Mouse (Mus musculus): ENCODE measurements around the gene Gm45233. TPM values are rescaled to one million over a fixed set of nuclear protein-coding genes. Genes with fewer than 3 reads are reported as not detected.
A peak's percentile ranks its signal among the peaks of the same experiment; 100 is the strongest.

Gene Gm45233
- polyA plus RNA-seq, 1 experiment from 2014 or later, result not detected

GRCm38 (mm10) chr7:43443126-43443916 is 607 bp upstream of the Gm45233 start:
- ATAC-seq (ENCODE audit: low FRiP score, low TSS enrichment), result peak; percentile 95
- peak overlapping the region; percentile 94 for H3K4me2 ChIP-seq (replicated peaks; ENCODE audit: low read depth, low read length)
- no peaks in the 10 kb centered on the region for H3K9me3 ChIP-seq (ENCODE audit: low read length)
- under 1% methylated on average over 36 of the region's 36 CpGs for WGBS
- peak overlapping the region; percentile 78 for H3K9ac ChIP-seq (replicated peaks; ENCODE audit: low read length)
- no peaks in the 10 kb centered on the region for H3K27me3 ChIP-seq (ENCODE audit: insufficient read depth, low read length)
- peak overlapping the region; percentile 100 for H3K27ac ChIP-seq (ENCODE audit: low read length)
- peak overlapping the region; percentile 72 for H3K4me3 ChIP-seq (ENCODE audit: low read length)
- peaks cover 20% of the 10 kb centered on the region for H3K4me1 ChIP-seq (ENCODE audit: insufficient read depth, low read length)
- H3K36me3 ChIP-seq (ENCODE audit: insufficient read depth, low read length), result 0 out of 2 replicates have a peak, but pooled peaks cover 3% of the 10 kb centered on the region

GRCm38 (mm10) chr7:43447801-43448200 is 3.9 kb downstream of the Gm45233 start:
- H3K36me3 ChIP-seq (ENCODE audit: insufficient read depth, low read length), result peaks cover 14% of the 10 kb centered on the region
- H3K9ac ChIP-seq (replicated peaks; ENCODE audit: low read length), result no peak overlapping the region
- no peak for ATAC-seq (ENCODE audit: low FRiP score, low TSS enrichment)
- H3K4me3 ChIP-seq (ENCODE audit: low read length), result no peak overlapping the region
- H3K4me1 ChIP-seq (ENCODE audit: insufficient read depth, low read length), result peaks cover 14% of the 10 kb centered on the region
- no peaks in the 10 kb centered on the region for H3K27me3 ChIP-seq (ENCODE audit: insufficient read depth, low read length)
- H3K9me3 ChIP-seq (ENCODE audit: low read length), result no peaks in the 10 kb centered on the region
- no peak overlapping the region for H3K4me2 ChIP-seq (replicated peaks; ENCODE audit: low read depth, low read length)
- H3K27ac ChIP-seq (ENCODE audit: low read length), result no peak overlapping the region
- 83% methylated on average over 4 of the region's 4 CpGs for WGBS

GRCm38 (mm10) chr7:43448246-43448645 is 4.3 kb downstream of the Gm45233 start:
- WGBS, result 87% methylated on average over 3 of the region's 3 CpGs
- Histone ChIP-seq H3K27me3 (ENCODE audit: insufficient read depth, low read length) (no peaks in the 10 kb centered on the region), H3K27ac (ENCODE audit: low read length) (no peak overlapping the region), H3K4me3 (ENCODE audit: low read length) (no peak overlapping the region), H3K9me3 (ENCODE audit: low read length) (no peaks in the 10 kb centered on the region), H3K4me2 (replicated peaks; ENCODE audit: low read depth, low read length) (no peak overlapping the region), H3K9ac (replicated peaks; ENCODE audit: low read length) (no peak overlapping the region), H3K4me1 (ENCODE audit: insufficient read depth, low read length) (peaks cover 11% of the 10 kb centered on the region), H3K36me3 (ENCODE audit: insufficient read depth, low read length) (peaks cover 19% of the 10 kb centered on the region)
- no peak for ATAC-seq (ENCODE audit: low FRiP score, low TSS enrichment)

GRCm38 (mm10) chr7:43449811-43450210 is 5.9 kb downstream of the Gm45233 start:
- Histone ChIP-seq H3K27me3 (ENCODE audit: insufficient read depth, low read length) (no peaks in the 10 kb centered on the region), H3K36me3 (ENCODE audit: insufficient read depth, low read length) (peaks cover 34% of the 10 kb centered on the region), H3K4me1 (ENCODE audit: insufficient read depth, low read length) (peaks cover 3% of the 10 kb centered on the region), H3K27ac (ENCODE audit: low read length) (no peak overlapping the region), H3K4me2 (replicated peaks; ENCODE audit: low read depth, low read length) (no peak overlapping the region), H3K9me3 (ENCODE audit: low read length) (no peaks in the 10 kb centered on the region), H3K9ac (replicated peaks; ENCODE audit: low read length) (no peak overlapping the region), H3K4me3 (ENCODE audit: low read length) (no peak overlapping the region)
- no peak for ATAC-seq (ENCODE audit: low FRiP score, low TSS enrichment)
- WGBS, result 94% methylated on average over 2 of the region's 2 CpGs

GRCm38 (mm10) chr7:43451726-43452125 is 7.8 kb downstream of the Gm45233 start:
- Histone ChIP-seq H3K9me3 (ENCODE audit: low read length) (no peaks in the 10 kb centered on the region), H3K9ac (replicated peaks; ENCODE audit: low read length) (no peak overlapping the region), H3K27me3 (ENCODE audit: insufficient read depth, low read length) (no peaks in the 10 kb centered on the region), H3K4me2 (replicated peaks; ENCODE audit: low read depth, low read length) (no peak overlapping the region), H3K36me3 (ENCODE audit: insufficient read depth, low read length) (peaks cover 53% of the 10 kb centered on the region), H3K4me3 (ENCODE audit: low read length) (no peak overlapping the region), H3K4me1 (ENCODE audit: insufficient read depth, low read length) (no peaks in the 10 kb centered on the region), H3K27ac (ENCODE audit: low read length) (no peak overlapping the region)
- no peak for ATAC-seq (ENCODE audit: low FRiP score, low TSS enrichment)
- 97% methylated on average over 11 of the region's 11 CpGs for WGBS

GRCm38 (mm10) chr7:43452609-43453008 is 8.7 kb downstream of the Gm45233 start:
- no peaks in the 10 kb centered on the region for H3K9me3 ChIP-seq (ENCODE audit: low read length)
- H3K27me3 ChIP-seq (ENCODE audit: insufficient read depth, low read length), result no peaks in the 10 kb centered on the region
- H3K4me2 ChIP-seq (replicated peaks; ENCODE audit: low read depth, low read length), result no peak overlapping the region
- no peak overlapping the region for H3K9ac ChIP-seq (replicated peaks; ENCODE audit: low read length)
- no peaks in the 10 kb centered on the region for H3K4me1 ChIP-seq (ENCODE audit: insufficient read depth, low read length)
- H3K4me3 ChIP-seq (ENCODE audit: low read length), result no peak overlapping the region
- H3K27ac ChIP-seq (ENCODE audit: low read length), result no peak overlapping the region
- H3K36me3 ChIP-seq (ENCODE audit: insufficient read depth, low read length), result peaks cover 59% of the 10 kb centered on the region
- WGBS, result 52% methylated on average over 4 of the region's 4 CpGs
- no peak for ATAC-seq (ENCODE audit: low FRiP score, low TSS enrichment)

- H3K36me3 ChIP-seq (ENCODE audit: insufficient read depth, low read length), result peaks cover 63% of the 10 kb centered on the region
- no peaks in the 10 kb centered on the region for H3K4me1 ChIP-seq (ENCODE audit: insufficient read depth, low read length)
- no peak for ATAC-seq (ENCODE audit: low FRiP score, low TSS enrichment)
- no peak overlapping the region for H3K27ac ChIP-seq (ENCODE audit: low read length)
- H3K27me3 ChIP-seq (ENCODE audit: insufficient read depth, low read length), result no peaks in the 10 kb centered on the region
- H3K4me3 ChIP-seq (ENCODE audit: low read length), result no peak overlapping the region
- no peaks in the 10 kb centered on the region for H3K9me3 ChIP-seq (ENCODE audit: low read length)
- no peak overlapping the region for H3K4me2 ChIP-seq (replicated peaks; ENCODE audit: low read depth, low read length)
- H3K9ac ChIP-seq (replicated peaks; ENCODE audit: low read length), result no peak overlapping the region
- WGBS, result 74% methylated on average over 14 of the region's 14 CpGs
These were observed 9.8 kb downstream of the Gm45233 start for GRCm38 (mm10) chr7:43453599-43454355.

- Histone ChIP-seq H3K27ac (ENCODE audit: low read length) (no peak overlapping the region), H3K27me3 (ENCODE audit: insufficient read depth, low read length) (no peaks in the 10 kb centered on the region), H3K4me2 (replicated peaks; ENCODE audit: low read depth, low read length) (no peak overlapping the region), H3K9me3 (ENCODE audit: low read length) (no peaks in the 10 kb centered on the region), H3K4me1 (ENCODE audit: insufficient read depth, low read length) (no peaks in the 10 kb centered on the region), H3K9ac (replicated peaks; ENCODE audit: low read length) (no peak overlapping the region), H3K36me3 (ENCODE audit: insufficient read depth, low read length) (peaks cover 63% of the 10 kb centered on the region), H3K4me3 (ENCODE audit: low read length) (no peak overlapping the region)
- WGBS, result 78% methylated on average over 6 of the region's 6 CpGs
- ATAC-seq (ENCODE audit: low FRiP score, low TSS enrichment), result no peak
These were observed 10.4 kb downstream of the Gm45233 start for GRCm38 (mm10) chr7:43454371-43454770.

GRCm38 (mm10) chr7:43462851-43463250 is 18.9 kb downstream of the Gm45233 start, which contains the start of gene Vsig10l:
TSS of gene Vsig10l (plus strand) at chr7:43463151.
- Histone ChIP-seq H3K9ac (replicated peaks; ENCODE audit: low read length) (no peak within 1 kb of the TSS), H3K9me3 (ENCODE audit: low read length) (no peaks in the 10 kb centered on the region), H3K27ac (ENCODE audit: low read length) (no peak within 1 kb of the TSS), H3K4me1 (ENCODE audit: insufficient read depth, low read length) (peaks cover 11% of the 10 kb centered on the region), H3K4me3 (ENCODE audit: low read length) (no peak within 1 kb of the TSS), H3K27me3 (ENCODE audit: insufficient read depth, low read length) (0 out of 2 replicates have a peak, but pooled peaks cover 3% of the 10 kb centered on the region), H3K4me2 (replicated peaks; ENCODE audit: low read depth, low read length) (no peak within 1 kb of the TSS), H3K36me3 (ENCODE audit: insufficient read depth, low read length) (peaks cover 3% of the 10 kb centered on the region; the same call in 1 of the 2 replicates)
- 61% methylated on average over 4 of the region's 4 CpGs for WGBS
- ATAC-seq (ENCODE audit: low FRiP score, low TSS enrichment), result no peak

GRCm38 (mm10) chr7:43463976-43464375 is 20.0 kb downstream of the Gm45233 start:
- Histone ChIP-seq H3K4me3 (ENCODE audit: low read length) (no peak overlapping the region), H3K4me1 (ENCODE audit: insufficient read depth, low read length) (peaks cover 11% of the 10 kb centered on the region), H3K9me3 (ENCODE audit: low read length) (no peaks in the 10 kb centered on the region), H3K4me2 (replicated peaks; ENCODE audit: low read depth, low read length) (no peak overlapping the region), H3K9ac (replicated peaks; ENCODE audit: low read length) (no peak overlapping the region), H3K27me3 (ENCODE audit: insufficient read depth, low read length) (0 out of 2 replicates have a peak, but pooled peaks cover 3% of the 10 kb centered on the region), H3K27ac (ENCODE audit: low read length) (no peak overlapping the region), H3K36me3 (ENCODE audit: insufficient read depth, low read length) (no peaks in the 10 kb centered on the region)
- 74% methylated on average over 7 of the region's 7 CpGs for WGBS
- no peak for ATAC-seq (ENCODE audit: low FRiP score, low TSS enrichment)
